Mouse (Mus musculus): ENCODE results near the gene C1qa. TPM values are rescaled to one million over a fixed set of nuclear protein-coding genes. Genes with fewer than 3 reads are reported as not detected.

The C1qa gene
- total RNA-seq, 1 experiment: not detected

GRCm38 (mm10) chr4:136930474-136930873 lies 31.9 kb upstream of the C1qa start:
- DNase-seq (ENCODE audit: low read depth, low spot score): no peak
- Histone ChIP-seq H3K9ac (ENCODE audit: insufficient read depth, low read depth, low read length, poor library complexity, severe bottlenecking) (no peak overlapping the region), H3K4me3 (ENCODE audit: insufficient read depth in 1 of 2, low read depth in 1 of 2, low read length in 2 of 2, poor library complexity in 1 of 2, severe bottlenecking in 1 of 2) (no peak overlapping the region), H3K9me3 (ENCODE audit: control insufficient read depth, insufficient read depth, low read depth, low read length) (no peaks in the 10 kb centered on the region), H3K36me3 (ENCODE audit: control insufficient read depth, insufficient read depth, low read length, poor library complexity, severe bottlenecking) (no peaks in the 10 kb centered on the region), H3K4me1 (ENCODE audit: control insufficient read depth in 2 of 2, insufficient read depth in 2 of 2, low read length in 2 of 2, poor library complexity in 1 of 2) (peaks cover 0 to 16% of the 10 kb centered on the region in 2 experiments; a peak in 1 of 4 replicates), H3K27ac (ENCODE audit: insufficient read depth, low read depth, low read length, poor library complexity, severe bottlenecking) (no peak overlapping the region)
- in situ Hi-C loops (cut with MboI; ENCODE audit: low sequenced_read_pairs in 2 of 2, unreplicated experiment in 2 of 2): no loop called here
- TF ChIP-seq CHD2 (IDR thresholded peaks at IDR 0.05; ENCODE audit: low read depth, low read length) (no peak), MAFK (IDR thresholded peaks at IDR 0.05; ENCODE audit: insufficient read depth, low read depth, low read length) (no peak), ZNF384 (IDR thresholded peaks at IDR 0.05; ENCODE audit: low read depth, low read length) (no peak), ZC3H11A (IDR thresholded peaks at IDR 0.05; ENCODE audit: borderline replicate concordance, low read depth, low read length) (no peak), HCFC1 (IDR thresholded peaks at IDR 0.05; ENCODE audit: borderline replicate concordance, insufficient read depth, low read length) (no peak)

DNA sequence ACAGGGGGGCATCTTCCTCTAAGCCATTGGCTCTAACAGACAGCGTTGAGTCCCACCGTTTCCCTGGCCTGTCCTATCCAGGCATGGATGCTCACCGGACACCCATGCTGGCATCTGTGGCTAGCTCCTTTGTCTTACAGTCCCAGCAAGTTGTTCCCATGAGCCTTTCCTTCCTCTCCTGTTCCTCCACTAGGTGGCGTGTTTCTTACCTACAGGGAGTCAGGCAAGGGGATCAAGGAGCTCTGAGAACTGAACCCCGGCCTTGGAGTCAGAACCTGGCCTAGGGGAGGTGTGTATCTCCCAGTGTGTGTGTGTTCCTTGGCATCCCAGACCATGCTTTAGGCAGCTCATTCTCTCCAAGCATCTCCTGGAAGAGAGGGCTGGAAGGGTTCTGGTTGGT lies 30.3 kb upstream of the C1qa start:
- no peak for TF ChIP-seq MAFK (IDR thresholded peaks at IDR 0.05; ENCODE audit: insufficient read depth, low read depth, low read length)
- 0 out of 2 replicates have a peak, but pooled peaks have one; percentile 24 for TF ChIP-seq ZC3H11A (IDR thresholded peaks at IDR 0.05; ENCODE audit: borderline replicate concordance, low read depth, low read length)
- in situ Hi-C loops (cut with MboI; ENCODE audit: low sequenced_read_pairs in 2 of 2, unreplicated experiment in 2 of 2): no loop called here
- Histone ChIP-seq H3K4me1 (ENCODE audit: control insufficient read depth in 2 of 2, insufficient read depth in 2 of 2, low read length in 2 of 2, poor library complexity in 1 of 2) (peaks cover 0 to 16% of the 10 kb centered on the region in 2 experiments; a peak in 1 of 4 replicates), H3K4me3 (ENCODE audit: insufficient read depth in 1 of 2, low read depth in 1 of 2, low read length in 2 of 2, poor library complexity in 1 of 2, severe bottlenecking in 1 of 2) (no peak overlapping the region), H3K27ac (ENCODE audit: insufficient read depth, low read depth, low read length, poor library complexity, severe bottlenecking) (no peak overlapping the region), H3K9ac (ENCODE audit: insufficient read depth, low read depth, low read length, poor library complexity, severe bottlenecking) (no peak overlapping the region), H3K9me3 (ENCODE audit: control insufficient read depth, insufficient read depth, low read depth, low read length) (no peaks in the 10 kb centered on the region), H3K36me3 (ENCODE audit: control insufficient read depth, insufficient read depth, low read length, poor library complexity, severe bottlenecking) (no peaks in the 10 kb centered on the region)
- DNase-seq (ENCODE audit: low read depth, low spot score): peak; percentile 62

DNA sequence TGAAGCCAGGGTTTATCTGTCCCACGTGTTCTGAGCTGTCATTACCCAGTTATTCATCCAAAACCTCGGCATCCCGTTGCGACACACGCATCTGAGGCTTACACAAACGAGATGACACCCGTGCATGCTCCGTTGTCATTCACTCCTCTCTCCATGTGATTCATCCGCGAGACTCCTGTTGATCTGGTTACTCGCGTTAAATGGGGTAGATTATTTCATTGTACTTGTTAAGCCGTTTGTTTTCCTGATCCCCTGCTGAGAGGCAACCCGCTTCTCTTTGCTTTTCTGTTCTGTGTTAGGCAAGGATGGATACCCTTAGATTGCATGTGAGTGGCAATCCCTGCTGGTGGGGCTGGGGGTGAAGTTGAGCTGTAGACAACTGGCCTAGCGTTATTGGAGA lies 27.2 kb upstream of the C1qa start:
- H3K27ac ChIP-seq (ENCODE audit: insufficient read depth, low read depth, low read length, poor library complexity, severe bottlenecking): no peak overlapping the region
- no peak for TF ChIP-seq CHD2 (IDR thresholded peaks at IDR 0.05; ENCODE audit: low read depth, low read length)
- TF ChIP-seq HCFC1 (IDR thresholded peaks at IDR 0.05; ENCODE audit: borderline replicate concordance, insufficient read depth, low read length): no peak
- no peak for TF ChIP-seq ZNF384 (IDR thresholded peaks at IDR 0.05; ENCODE audit: low read depth, low read length)
- no peaks in the 10 kb centered on the region for H3K36me3 ChIP-seq (ENCODE audit: control insufficient read depth, insufficient read depth, low read length, poor library complexity, severe bottlenecking)
- H3K9me3 ChIP-seq (ENCODE audit: control insufficient read depth, insufficient read depth, low read depth, low read length): no peaks in the 10 kb centered on the region
- no peak for DNase-seq (ENCODE audit: low read depth, low spot score)
- in situ Hi-C loops (cut with MboI; ENCODE audit: low sequenced_read_pairs in 2 of 2, unreplicated experiment in 2 of 2): no loop called here
- no peak overlapping the region for H3K4me3 ChIP-seq (ENCODE audit: insufficient read depth in 1 of 2, low read depth in 1 of 2, low read length in 2 of 2, poor library complexity in 1 of 2, severe bottlenecking in 1 of 2)
- H3K9ac ChIP-seq (ENCODE audit: insufficient read depth, low read depth, low read length, poor library complexity, severe bottlenecking): no peak overlapping the region
- H3K4me1 ChIP-seq (ENCODE audit: control insufficient read depth in 2 of 2, insufficient read depth in 2 of 2, low read length in 2 of 2, poor library complexity in 1 of 2): peaks cover 0 to 10% of the 10 kb centered on the region in 2 experiments; a peak in 1 of 4 replicates

DNA sequence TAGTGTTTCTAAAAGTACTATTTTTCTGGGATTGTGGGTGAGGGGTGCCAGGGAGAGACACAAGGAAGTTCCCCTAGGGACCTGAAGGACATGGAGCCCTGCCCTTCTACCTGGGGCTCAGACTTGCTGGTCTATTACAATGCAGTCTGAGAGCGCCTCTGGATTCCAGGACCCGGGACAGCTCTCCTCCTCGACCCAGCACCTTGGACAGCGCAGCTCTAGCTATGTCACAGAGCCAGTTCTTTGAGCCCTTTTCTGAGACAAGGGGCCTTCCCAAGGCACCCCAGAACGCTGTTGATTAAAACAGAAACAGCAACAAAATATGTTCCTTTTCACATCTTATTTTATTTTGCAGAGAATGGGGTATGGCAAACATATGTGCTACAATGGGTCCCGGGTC lies 25.9 kb upstream of the C1qa start:
- Histone ChIP-seq H3K9me3 (ENCODE audit: control insufficient read depth, insufficient read depth, low read depth, low read length) (no peaks in the 10 kb centered on the region), H3K36me3 (ENCODE audit: control insufficient read depth, insufficient read depth, low read length, poor library complexity, severe bottlenecking) (no peaks in the 10 kb centered on the region), H3K27ac (ENCODE audit: insufficient read depth, low read depth, low read length, poor library complexity, severe bottlenecking) (no peak overlapping the region), H3K4me3 (ENCODE audit: insufficient read depth in 1 of 2, low read depth in 1 of 2, low read length in 2 of 2, poor library complexity in 1 of 2, severe bottlenecking in 1 of 2) (no peak overlapping the region), H3K4me1 (ENCODE audit: control insufficient read depth in 2 of 2, insufficient read depth in 2 of 2, low read length in 2 of 2, poor library complexity in 1 of 2) (peaks cover 0 to 9% of the 10 kb centered on the region in 2 experiments; a peak in 1 of 4 replicates), H3K9ac (ENCODE audit: insufficient read depth, low read depth, low read length, poor library complexity, severe bottlenecking) (no peak overlapping the region)
- peak; percentile 59 for DNase-seq (ENCODE audit: low read depth, low spot score)
- no peak for TF ChIP-seq MAFK (IDR thresholded peaks at IDR 0.05; ENCODE audit: insufficient read depth, low read depth, low read length)
- no peak for TF ChIP-seq CHD2 (IDR thresholded peaks at IDR 0.05; ENCODE audit: low read depth, low read length)
- TF ChIP-seq HCFC1 (IDR thresholded peaks at IDR 0.05; ENCODE audit: borderline replicate concordance, insufficient read depth, low read length): no peak
- no peak for TF ChIP-seq ZNF384 (IDR thresholded peaks at IDR 0.05; ENCODE audit: low read depth, low read length)
- in situ Hi-C loops (cut with MboI; ENCODE audit: low sequenced_read_pairs in 2 of 2, unreplicated experiment in 2 of 2): no loop called here

- Histone ChIP-seq H3K9me3 (ENCODE audit: control insufficient read depth, insufficient read depth, low read depth, low read length) (no peaks in the 10 kb centered on the region), H3K9ac (ENCODE audit: insufficient read depth, low read depth, low read length, poor library complexity, severe bottlenecking) (no peak overlapping the region), H3K4me1 (ENCODE audit: control insufficient read depth in 2 of 2, insufficient read depth in 2 of 2, low read length in 2 of 2, poor library complexity in 1 of 2) (no peaks in the 10 kb centered on the region), H3K27ac (ENCODE audit: insufficient read depth, low read depth, low read length, poor library complexity, severe bottlenecking) (no peak overlapping the region), H3K4me3 (ENCODE audit: insufficient read depth in 1 of 2, low read depth in 1 of 2, low read length in 2 of 2, poor library complexity in 1 of 2, severe bottlenecking in 1 of 2) (no peak overlapping the region), H3K36me3 (ENCODE audit: control insufficient read depth, insufficient read depth, low read length, poor library complexity, severe bottlenecking) (no peaks in the 10 kb centered on the region)
- no peak for TF ChIP-seq MAFK (IDR thresholded peaks at IDR 0.05; ENCODE audit: insufficient read depth, low read depth, low read length)
- DNase-seq (ENCODE audit: low read depth, low spot score): no peak
- in situ Hi-C loops (cut with MboI; ENCODE audit: low sequenced_read_pairs in 2 of 2, unreplicated experiment in 2 of 2): no loop called here
Observed at GRCm38 (mm10) chr4:136919526-136919925, 20.9 kb upstream of the C1qa start.

All from ES-E14 (cell line).